Mouse (Mus musculus) midbrain, embryonic 16.5 days (tissue): Measurements from ENCODE around the gene Rap1gap. TPM values are rescaled to one million over a fixed set of nuclear protein-coding genes. Genes with fewer than 3 reads are reported as not detected.

ENCODE experiments used
- ATAC-seq: fragments of 200-750 bp; cut with Nextera tagmentation; 2 replicates; pipeline ENCODE4 v1.8.0; 2017; ENCODE audit warnings: moderate TSS enrichment
- H3K27ac ChIP-seq: fragments of 300-500 bp; sonication (generic); 2 replicates; pipeline ENCODE4 v1.5.1; 2014; ENCODE audit warnings: mild to moderate bottlenecking, low read length, mixed read lengths
- H3K27me3 ChIP-seq: fragments of 300-500 bp; sonication (generic); 2 replicates; pipeline ENCODE4 v1.6.1; 2014; ENCODE audit warnings: low read depth, low read length, mixed read lengths; ENCODE audit not compliant: control insufficient read depth, insufficient read depth
- H3K36me3 ChIP-seq: fragments of 300-500 bp; sonication (generic); 2 replicates; pipeline ENCODE4 v1.6.1; 2014; ENCODE audit warnings: mild to moderate bottlenecking, low read length, moderate library complexity, mixed read lengths; ENCODE audit not compliant: control insufficient read depth, insufficient read depth
- H3K4me1 ChIP-seq: fragments of 300-500 bp; sonication (generic); 2 replicates; pipeline ENCODE4 v1.6.1; 2014; ENCODE audit warnings: mild to moderate bottlenecking, low read length, mixed read lengths; ENCODE audit not compliant: control insufficient read depth, insufficient read depth
- H3K4me2 ChIP-seq: fragments of 300-500 bp; sonication (generic); 2 replicates; pipeline ENCODE4 v1.6.1; 2014; ENCODE audit warnings: mild to moderate bottlenecking, low read length, mixed read lengths
- H3K4me3 ChIP-seq: fragments of 300-500 bp; sonication (generic); 2 replicates; pipeline ENCODE4 v1.5.1; 2014; ENCODE audit warnings: low read depth, mild to moderate bottlenecking, low read length, moderate library complexity, mixed read lengths
- H3K9ac ChIP-seq: fragments of 300-500 bp; sonication (generic); 2 replicates; pipeline ENCODE4 v1.6.1; 2014; ENCODE audit warnings: low read depth, low read length, mixed read lengths
- H3K9me3 ChIP-seq: fragments of 300-500 bp; sonication (generic); replicated peaks from 2 replicates; pipeline ENCODE4 v1.6.1; 2014; ENCODE audit warnings: mild to moderate bottlenecking, low read length, mixed read lengths; ENCODE audit not compliant: control insufficient read depth, poor library complexity, severe bottlenecking
- WGBS: fragments of 180-500 bp; shearing (Covaris S2); extraction: QIAGEN DNeasy Blood & Tissue Kit; methylation state at CpG from one replicate; pipeline ENCODE4 v1.1.7; 2014; 5-methylcytosine and 5-hydroxymethylcytosine counted together
- polyA plus RNA-seq: library from polyadenylated mRNA; unstranded; fragments of >200 nt; fragmentation: Nextera tagmentation; extraction: Ambion mirVana; gene quantifications from 2 replicates; pipeline ENCODE4 v1.2.1, GENCODE M21; 2015

Gene Rap1gap
- polyA plus RNA-seq = 83.0 and 105 TPM in 2 replicates

DNA sequence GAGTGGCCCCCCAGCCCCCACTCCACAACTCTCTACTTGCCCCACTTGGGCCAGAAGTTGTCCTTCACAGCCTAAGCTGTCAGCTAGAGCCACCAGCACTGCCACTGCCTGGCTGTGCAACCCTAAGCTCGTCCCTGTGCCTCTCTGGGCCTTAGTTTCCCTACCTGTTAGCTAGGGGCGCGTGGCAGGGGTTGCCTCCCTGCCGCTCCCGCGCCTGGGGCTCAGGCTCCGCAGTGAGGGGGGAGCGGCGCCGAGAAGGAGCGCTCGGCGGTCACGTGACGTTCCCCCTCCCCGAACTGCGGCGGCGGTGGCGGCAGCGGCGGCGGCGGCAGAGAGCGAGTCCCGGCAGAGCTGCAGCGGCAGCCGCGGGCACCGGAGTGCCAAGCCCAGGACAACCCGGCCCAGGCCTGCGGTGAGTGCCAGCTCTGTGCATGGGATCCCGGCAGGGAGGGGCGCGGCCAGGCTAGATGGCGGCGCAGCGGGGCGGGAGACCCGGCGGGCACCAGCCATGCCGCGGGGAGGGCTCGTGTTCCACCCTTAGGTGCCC, at the start of gene Rap1gap:
Rap1gap (plus strand) TSS at position 294 of the 547 bp plus-strand sequence.
- H3K36me3 ChIP-seq = no peaks in the 10 kb centered on the region
- H3K27me3 ChIP-seq = no peaks in the 10 kb centered on the region
- peak within 1 kb of the TSS; percentile 67 for H3K4me3 ChIP-seq
- under 1% methylated on average over 33 of the region's 44 CpGs for WGBS
- H3K27ac ChIP-seq = peak within 1 kb of the TSS; percentile 71
- H3K4me1 ChIP-seq = peaks cover 38% of the 10 kb centered on the region
- H3K4me2 ChIP-seq = peak within 1 kb of the TSS; percentile 80
- peak within 1 kb of the TSS; percentile 92 for H3K9ac ChIP-seq
- no peaks in the 10 kb centered on the region for H3K9me3 ChIP-seq
- ATAC-seq = peak; percentile 77

DNA sequence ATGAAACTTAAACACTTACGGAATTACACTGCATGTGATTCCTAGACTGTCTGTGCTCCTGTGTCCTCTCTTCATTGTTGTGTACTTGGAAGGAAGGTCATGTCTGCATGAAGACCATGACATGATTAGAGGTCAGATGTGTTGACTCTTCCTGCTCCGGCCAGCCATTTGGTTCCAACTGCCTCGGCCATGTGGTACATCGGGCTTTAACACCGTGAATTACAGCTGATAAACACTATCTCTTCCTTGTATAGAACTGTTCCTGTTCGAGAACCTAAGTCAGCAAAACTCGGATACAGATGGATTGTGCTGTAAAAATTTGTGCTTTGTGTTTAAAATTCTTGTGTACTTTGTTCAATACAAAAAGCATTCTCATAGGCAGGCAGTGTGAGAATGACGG, 41.7 kb upstream of the Rap1gap start:
- H3K36me3 ChIP-seq = peaks cover 38% of the 10 kb centered on the region

DNA sequence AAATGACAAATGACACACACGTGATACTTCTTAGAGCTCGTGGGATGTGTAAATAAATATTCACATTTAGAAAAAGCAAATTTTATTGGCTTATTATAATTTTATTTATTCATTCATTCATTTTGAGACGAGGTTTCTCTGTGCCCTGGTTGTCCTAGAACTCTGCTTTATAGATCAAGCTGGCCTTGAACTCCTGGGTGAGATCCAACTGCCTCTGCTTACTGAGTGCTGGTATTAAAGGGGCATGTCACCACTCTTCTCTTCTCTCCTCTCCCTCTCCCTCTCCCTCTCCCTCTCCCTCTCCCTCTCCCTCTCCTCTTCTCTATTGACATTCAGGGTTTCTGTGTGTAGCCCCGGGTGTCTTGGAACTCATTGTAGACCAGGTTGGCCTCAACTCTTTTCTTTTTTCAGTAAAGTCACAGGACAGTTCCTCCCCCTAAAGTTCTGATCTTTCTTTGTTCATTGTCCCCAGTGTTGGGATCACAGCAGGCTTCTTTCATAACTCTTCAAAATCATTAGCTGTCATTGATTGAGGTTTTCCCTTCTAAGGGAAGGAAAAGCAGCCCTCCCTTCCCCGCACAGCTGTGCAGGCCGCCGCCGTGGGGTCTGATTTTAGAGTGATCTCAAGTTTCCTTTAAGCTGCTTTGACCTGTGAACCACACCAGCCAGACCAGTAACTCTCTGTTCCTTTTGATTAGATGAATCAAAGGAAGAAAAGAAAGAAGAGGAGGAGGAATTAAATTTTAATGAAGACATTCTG, 36.9 kb upstream of the Rap1gap start:
- no peak overlapping the region for H3K4me2 ChIP-seq
- H3K4me3 ChIP-seq = no peak overlapping the region
- no peaks in the 10 kb centered on the region for H3K9me3 ChIP-seq
- H3K9ac ChIP-seq = no peak overlapping the region
- WGBS = 36% methylated on average over 8 of the region's 8 CpGs
- H3K27me3 ChIP-seq = no peaks in the 10 kb centered on the region
- no peak overlapping the region for H3K27ac ChIP-seq
- H3K4me1 ChIP-seq = no peaks in the 10 kb centered on the region
- peaks cover 31% of the 10 kb centered on the region for H3K36me3 ChIP-seq
- no peak for ATAC-seq

More for the DNA sequence above, 41.7 kb upstream of the Rap1gap start:
- Histone ChIP-seq H3K27me3 (no peaks in the 10 kb centered on the region), H3K4me3 (no peak overlapping the region), H3K4me1 (no peaks in the 10 kb centered on the region), H3K27ac (no peak overlapping the region), H3K9ac (no peak overlapping the region), H3K4me2 (no peak overlapping the region), H3K9me3 (no peaks in the 10 kb centered on the region)
- 97% methylated on average over 8 of the region's 8 CpGs for WGBS
- ATAC-seq = no peak

DNA sequence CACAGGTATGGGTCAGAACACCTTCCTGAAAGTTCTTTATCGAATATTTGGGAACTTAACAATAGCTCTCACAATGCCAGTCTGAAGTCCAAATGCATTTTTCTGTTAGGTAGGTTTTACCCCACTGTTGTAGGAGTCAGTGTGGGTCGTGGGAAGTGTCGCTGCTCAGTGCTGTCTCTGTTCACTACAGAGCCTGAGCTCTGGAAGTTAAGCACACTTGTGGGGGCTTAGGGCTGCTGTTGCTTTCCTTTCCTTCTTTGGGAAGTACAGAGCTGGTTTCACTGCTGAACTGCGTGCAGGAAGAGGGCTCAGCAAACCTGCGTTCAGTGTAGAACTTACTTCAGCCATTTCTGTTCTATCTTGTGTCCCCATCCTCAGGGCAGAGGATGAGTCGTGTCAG, 36.1 kb upstream of the Rap1gap start:
- H3K27me3 ChIP-seq = no peaks in the 10 kb centered on the region
- no peak for ATAC-seq
- H3K36me3 ChIP-seq = peaks cover 28% of the 10 kb centered on the region
- H3K4me1 ChIP-seq = no peaks in the 10 kb centered on the region
- no peak overlapping the region for H3K9ac ChIP-seq
- 69% methylated on average over 6 of the region's 6 CpGs for WGBS
- H3K4me3 ChIP-seq = no peak overlapping the region
- H3K4me2 ChIP-seq = no peak overlapping the region
- H3K9me3 ChIP-seq = no peaks in the 10 kb centered on the region
- H3K27ac ChIP-seq = no peak overlapping the region

DNA sequence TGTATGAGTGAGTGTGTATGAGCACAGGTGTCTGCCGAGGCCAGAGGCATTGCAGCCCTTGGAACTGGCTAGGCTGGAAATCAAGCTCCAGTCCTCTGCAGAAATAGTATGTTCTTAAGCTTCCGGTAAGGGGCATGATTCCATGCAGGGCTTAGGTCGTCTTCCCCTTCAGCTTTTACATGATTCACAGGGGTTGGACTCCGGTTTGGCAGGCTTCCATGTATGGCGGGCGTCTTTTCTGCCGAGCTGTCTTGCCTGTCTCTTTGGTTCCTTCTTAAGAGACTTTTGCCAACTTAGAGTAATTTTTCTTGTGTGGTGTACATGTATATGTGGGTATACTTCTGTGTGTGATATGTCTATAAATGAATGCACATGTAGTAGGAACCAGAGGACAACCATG, 35.2 kb upstream of the Rap1gap start:
- Histone ChIP-seq H3K9me3 (no peaks in the 10 kb centered on the region), H3K27ac (no peak overlapping the region), H3K27me3 (no peaks in the 10 kb centered on the region), H3K4me2 (no peak overlapping the region), H3K9ac (no peak overlapping the region), H3K4me3 (no peak overlapping the region), H3K36me3 (peaks cover 27% of the 10 kb centered on the region), H3K4me1 (no peaks in the 10 kb centered on the region)
- no peak for ATAC-seq
- WGBS = 79% methylated on average over 7 of the region's 7 CpGs

DNA sequence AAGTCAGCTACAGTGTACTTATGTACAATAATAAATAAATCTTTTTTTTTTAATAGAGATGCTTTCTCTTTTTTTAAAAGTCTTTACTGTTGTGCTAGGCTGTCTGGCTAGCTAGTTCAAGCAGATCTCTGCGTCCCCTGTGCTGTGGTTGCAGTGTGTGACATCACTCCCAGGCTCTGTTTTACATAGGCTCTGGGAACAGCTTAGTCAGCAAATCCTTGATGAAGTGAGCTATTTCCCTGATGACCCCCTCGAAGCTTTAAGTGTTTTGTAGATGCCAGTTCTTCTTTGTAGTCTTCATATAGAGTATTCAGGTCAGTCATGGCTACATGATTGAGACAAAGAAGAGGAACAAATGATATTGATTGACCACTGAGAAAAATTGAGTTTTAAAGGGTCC, 34.4 kb upstream of the Rap1gap start:
- no peak for ATAC-seq
- peaks cover 26% of the 10 kb centered on the region for H3K36me3 ChIP-seq
- no peaks in the 10 kb centered on the region for H3K27me3 ChIP-seq
- no peak overlapping the region for H3K9ac ChIP-seq
- no peak overlapping the region for H3K27ac ChIP-seq
- H3K4me1 ChIP-seq = no peaks in the 10 kb centered on the region
- 87% methylated on average over 2 of the region's 2 CpGs for WGBS
- no peak overlapping the region for H3K4me2 ChIP-seq
- no peaks in the 10 kb centered on the region for H3K9me3 ChIP-seq
- no peak overlapping the region for H3K4me3 ChIP-seq

DNA sequence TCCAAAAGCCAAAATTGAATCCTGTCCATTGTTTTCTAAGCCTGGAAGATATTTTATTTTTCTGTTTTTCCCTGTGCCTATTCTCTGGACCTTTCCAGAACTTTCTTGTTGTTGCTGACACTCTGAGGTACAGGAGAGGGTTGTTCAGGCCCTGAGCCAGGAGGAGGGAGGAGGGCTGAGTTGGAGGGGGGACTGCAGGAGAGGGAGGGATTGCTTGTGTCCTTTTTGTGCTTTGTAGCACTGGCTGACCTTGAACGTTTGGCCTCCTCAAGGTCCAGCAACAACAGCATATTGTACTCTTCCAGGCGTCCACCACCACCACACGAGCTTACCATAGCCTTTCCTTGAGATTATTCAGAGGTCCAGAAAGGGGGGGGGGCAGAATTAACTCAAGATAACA, 32.9 kb upstream of the Rap1gap start:
- WGBS = 67% methylated on average over 3 of the region's 3 CpGs
- H3K4me3 ChIP-seq = no peak overlapping the region
- ATAC-seq = no peak
- H3K4me2 ChIP-seq = no peak overlapping the region
- no peak overlapping the region for H3K9ac ChIP-seq
- H3K36me3 ChIP-seq = peaks cover 27% of the 10 kb centered on the region
- no peaks in the 10 kb centered on the region for H3K4me1 ChIP-seq
- H3K27ac ChIP-seq = no peak overlapping the region
- H3K27me3 ChIP-seq = no peaks in the 10 kb centered on the region
- H3K9me3 ChIP-seq = no peaks in the 10 kb centered on the region

DNA sequence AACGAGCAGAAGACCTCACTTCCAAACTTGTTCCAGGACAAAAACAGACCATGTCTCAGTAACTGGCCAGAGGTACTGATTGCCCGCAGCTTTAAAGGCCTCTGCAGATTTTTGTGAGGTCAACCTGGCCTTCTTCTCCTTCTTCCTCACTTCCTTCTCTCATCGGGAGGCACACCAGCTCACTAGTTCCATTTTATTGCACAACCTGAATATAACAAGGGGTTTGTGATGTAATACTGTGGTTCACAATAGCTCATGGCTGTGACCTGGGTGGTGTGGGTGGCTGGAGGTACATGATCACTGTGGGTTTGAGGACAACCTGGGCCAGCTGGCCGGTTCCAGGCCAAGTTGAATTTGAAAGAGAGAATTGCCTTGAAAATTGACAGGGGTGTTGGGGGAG, 31.1 kb upstream of the Rap1gap start:
- Histone ChIP-seq H3K9me3 (no peaks in the 10 kb centered on the region), H3K27ac (no peak overlapping the region), H3K9ac (no peak overlapping the region), H3K36me3 (peaks cover 31% of the 10 kb centered on the region), H3K27me3 (no peaks in the 10 kb centered on the region), H3K4me1 (no peaks in the 10 kb centered on the region), H3K4me3 (no peak overlapping the region), H3K4me2 (no peak overlapping the region)
- 94% methylated on average over 4 of the region's 4 CpGs for WGBS
- no peak for ATAC-seq

DNA sequence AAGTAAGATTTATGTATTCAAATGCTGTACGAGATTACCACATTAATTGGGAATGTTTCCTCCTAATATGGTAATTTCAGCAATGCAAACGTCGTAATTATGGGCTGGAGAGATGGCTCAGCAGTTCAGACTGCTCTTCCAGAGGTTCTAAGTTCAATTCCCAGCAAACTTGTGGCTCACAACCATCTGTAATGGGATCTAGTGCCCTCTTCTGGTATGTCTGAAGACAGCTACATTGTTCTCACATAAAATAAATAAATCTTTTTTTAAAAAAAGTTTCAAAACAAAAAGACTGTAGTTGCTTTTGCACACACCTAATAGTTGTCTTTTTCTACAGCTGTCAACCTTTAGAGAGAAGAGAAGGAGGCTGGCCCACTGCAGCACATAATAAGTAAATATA, 27.9 kb upstream of the Rap1gap start:
- Histone ChIP-seq H3K27me3 (no peaks in the 10 kb centered on the region), H3K4me2 (no peak overlapping the region), H3K27ac (no peak overlapping the region), H3K36me3 (peaks cover 39% of the 10 kb centered on the region), H3K4me3 (no peak overlapping the region), H3K9me3 (no peaks in the 10 kb centered on the region), H3K9ac (no peak overlapping the region), H3K4me1 (no peaks in the 10 kb centered on the region)
- WGBS = 90% methylated on average over 3 of the region's 3 CpGs
- ATAC-seq = no peak
